Mouse (Mus musculus) heart, postnatal 0 days (tissue): ENCODE data around the gene Tmem74b.

Experiments used
- CTCF ChIP-seq: IDR thresholded peaks from 2 replicates; pipeline ENCODE4 v1.5.1; 2016; ENCODE audit warnings: antibody characterized with exemption, control low read depth, low read depth
- EP300 ChIP-seq: IDR thresholded peaks from 2 replicates; pipeline ENCODE4 v1.6.1; 2016; ENCODE audit warnings: antibody characterized with exemption, low read depth

- TF ChIP-seq CTCF (no peak), EP300 (no peak)
Observed at GRCm38 (mm10) chr2:151740741-151741526, 39.1 kb downstream of the Tmem74b start.
